Mouse (Mus musculus): ENCODE data around the gene Zbtb8os.

DNA sequence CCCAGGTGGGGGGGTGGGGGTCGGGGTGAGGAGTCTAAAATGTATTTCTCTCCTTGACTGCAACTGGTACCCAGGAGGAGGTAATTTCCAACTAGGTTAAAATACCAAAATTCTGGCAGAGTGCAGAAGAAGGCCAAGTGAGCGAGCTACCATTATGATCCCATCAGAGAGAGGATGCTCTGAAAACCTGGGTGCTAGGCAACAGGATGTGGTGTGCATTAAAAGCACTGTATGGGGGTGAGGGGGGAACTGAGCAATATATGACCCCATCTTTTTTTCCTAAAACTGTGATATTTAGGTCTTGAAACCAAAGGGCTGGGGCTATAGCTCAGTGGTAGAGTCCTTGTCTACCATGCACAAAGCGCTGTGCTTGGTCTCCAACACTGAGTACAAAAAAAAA, 28.9 kb downstream of the Zbtb8os start:
- TF ChIP-seq CTCF (IDR thresholded peaks at IDR 0.05; ENCODE audit: control insufficient read depth, insufficient read depth, low read length) (no peak), POLR2A (IDR thresholded peaks at IDR 0.05; ENCODE audit: borderline replicate concordance, control insufficient read depth, low read depth, low read length) (no peak)
